Mouse (Mus musculus): ENCODE measurements around the gene Nle1. TPM values are rescaled to one million over a fixed set of nuclear protein-coding genes. Genes with fewer than 3 reads are reported as not detected.
A peak's percentile ranks its signal among the peaks of the same experiment; 100 is the strongest.

Nle1 gene
- total RNA-seq (2012; rRNA removed) (79.6 and 97.3 TPM in 2 replicates), polyA plus RNA-seq (2012; ENCODE audit: insufficient read depth in 1 of 2, insufficient read length in 2 of 2, low read depth in 1 of 2, low replicate concordance in 2 of 2, missing spikeins in 1 of 2) (100 to 1,000 TPM in 1 of 2 experiments, not detected in 1; 103 TPM)

- Histone ChIP-seq H3K9ac (ENCODE audit: control insufficient read depth, low read depth, low read length, poor library complexity, severe bottlenecking) (peak within 1 kb of the TSS; percentile 94), H3K4me3 (ENCODE audit: control insufficient read depth in 1 of 2, insufficient read depth in 1 of 2, low read depth in 2 of 2, low read length in 2 of 2) (peak within 1 kb of the TSS; percentile 96 to 98), H3K27ac (ENCODE audit: control insufficient read depth, low read depth, low read length) (peak within 1 kb of the TSS; percentile 65), H3K4me1 (ENCODE audit: control insufficient read depth in 1 of 2, insufficient read depth in 2 of 2, low read length in 2 of 2) (peaks cover 0 to 12% of the 10 kb centered on the region in 2 experiments; a peak in 3 of 4 replicates), H3K79me2 (ENCODE audit: control insufficient read depth, insufficient read depth, low read length, poor library complexity) (peaks cover 21% of the 10 kb centered on the region), H3K9me3 (replicated peaks; ENCODE audit: insufficient read depth, low read length) (no peaks in the 10 kb centered on the region), H3K36me3 (ENCODE audit: control insufficient read depth in 1 of 2, insufficient read depth in 2 of 2, low read length in 2 of 2) (peaks cover 4 to 17% of the 10 kb centered on the region in 2 experiments), H3K27me3 (ENCODE audit: control insufficient read depth in 1 of 2, insufficient read depth in 2 of 2, low read length in 2 of 2) (no peaks in the 10 kb centered on the region)
- TF ChIP-seq CTCF (IDR thresholded peaks at IDR 0.05 in 2 of 3, conservative IDR thresholded peaks at IDR 0.05 in 1 of 3; ENCODE audit: control insufficient read depth in 1 of 3, insufficient read depth in 1 of 3, low read depth in 2 of 3, low read length in 3 of 3, poor library complexity in 1 of 3, severe bottlenecking in 1 of 3) (peak; percentile 70 to 99 (median 96)), ZMIZ1 (IDR thresholded peaks at IDR 0.05; ENCODE audit: low read depth, low read length) (peak; percentile 46; the same call in 1 of the 2 replicates), RCOR1 (IDR thresholded peaks at IDR 0.05; ENCODE audit: low read depth, low read length) (no peak), MYB (IDR thresholded peaks at IDR 0.05; ENCODE audit: low read depth, low read length) (no peak), POLR2A (IDR thresholded peaks at IDR 0.05; ENCODE audit: control insufficient read depth in 1 of 2, insufficient read depth in 1 of 2, low read depth in 1 of 2, low read length in 2 of 2, poor library complexity in 1 of 2) (peak; percentile 91 to 98), EP300 (IDR thresholded peaks at IDR 0.05; ENCODE audit: low read depth in 1 of 2, low read length in 2 of 2) (peak; percentile 23 to 60; a peak in 1 of 4 replicates), MYC (IDR thresholded peaks at IDR 0.05; ENCODE audit: low read depth, low read length) (peak; percentile 99), MXI1 (IDR thresholded peaks at IDR 0.05; ENCODE audit: low read depth, low read length) (peak; percentile 100), ZC3H11A (IDR thresholded peaks at IDR 0.05; ENCODE audit: low read depth, low read length) (no peak), RAD21 (IDR thresholded peaks at IDR 0.05; ENCODE audit: low read depth, low read length) (no peak), E2F4 (IDR thresholded peaks at IDR 0.05; ENCODE audit: borderline replicate concordance, low read depth, low read length) (peak; percentile 90), MAFK (IDR thresholded peaks at IDR 0.05; ENCODE audit: borderline replicate concordance, low read depth, low read length) (no peak), HCFC1 (IDR thresholded peaks at IDR 0.05; ENCODE audit: low read depth, low read length) (peak; percentile 91), TCF12 (IDR thresholded peaks at IDR 0.05; ENCODE audit: low read depth, low read length) (peak; percentile 73), POLR2AphosphoS5 (IDR thresholded peaks at IDR 0.05; ENCODE audit: borderline replicate concordance, low read depth, low read length) (no peak), CHD2 (IDR thresholded peaks at IDR 0.05; ENCODE audit: low read length) (no peak), SMC3 (IDR thresholded peaks at IDR 0.05; ENCODE audit: low read depth, low read length) (no peak; the same call in 1 of the 2 replicates), NELFE (IDR thresholded peaks at IDR 0.05; ENCODE audit: low read depth, low read length) (peak; percentile 86), MEF2A (IDR thresholded peaks at IDR 0.05; ENCODE audit: extremely low read depth, insufficient replicate concordance, low read depth, low read length, poor library complexity, severe bottlenecking) (no peak), USF1 (IDR thresholded peaks at IDR 0.05; ENCODE audit: low read depth, low read length) (peak; percentile 82), MAZ (IDR thresholded peaks at IDR 0.05; ENCODE audit: low read depth, low read length) (no peak; the same call in 1 of the 2 replicates), ETS1 (IDR thresholded peaks at IDR 0.05; ENCODE audit: low read depth, low read length) (peak; percentile 66; the same call in 1 of the 2 replicates), CHD1 (IDR thresholded peaks at IDR 0.05; ENCODE audit: low read depth, low read length) (no peak), MAX (IDR thresholded peaks at IDR 0.05; ENCODE audit: low read length) (peak; percentile 98), JUND (IDR thresholded peaks at IDR 0.05; ENCODE audit: low read depth, low read length) (no peak), TBP (IDR thresholded peaks at IDR 0.05; ENCODE audit: low read depth, low read length) (peak; percentile 94), POLR2AphosphoS2 (IDR thresholded peaks at IDR 0.05; ENCODE audit: low read length) (peak; percentile 86), BHLHE40 (IDR thresholded peaks at IDR 0.05; ENCODE audit: borderline replicate concordance, low read depth, low read length) (no peak), ELF1 (IDR thresholded peaks at IDR 0.05; ENCODE audit: low read depth, low read length) (peak; percentile 64), ZNF384 (IDR thresholded peaks at IDR 0.05; ENCODE audit: low read depth, low read length) (no peak), ZKSCAN1 (IDR thresholded peaks at IDR 0.05; ENCODE audit: low read depth, low read length) (no peak), UBTF (IDR thresholded peaks at IDR 0.05; ENCODE audit: borderline replicate concordance, insufficient read depth, low read depth, low read length) (0 out of 2 replicates have a peak, but pooled peaks have one; percentile 21), SIN3A (IDR thresholded peaks at IDR 0.05; ENCODE audit: low read length) (peak; percentile 99)
- peak; percentile 97 for DNase-seq (ENCODE audit: low read depth, low spot score)
These were observed at the start of gene Nle1 for GRCm38 (mm10) chr11:82907651-82908607. Gene Nle1 (minus strand): TSS chr11:82908411.

All from MEL (cell line).